Mouse (Mus musculus) natural killer cell, adult 2 months (primary cell): Measurements from ENCODE around the gene Dph1.
A peak's percentile ranks its signal among the peaks of the same experiment; 100 is the strongest.

Source experiments
- DNase-seq, 2 experiments: peaks; one replicate each; pipeline ENCODE4 v3.0.0; 2022; ENCODE audit warnings: low spot score in 2 of 2

Dph1 gene

GRCm38 (mm10) chr11:75190905-75191441 lies at the start of gene Dph1:
Gene Dph1, minus strand, starts transcription at chr11:75191241.
- no peak for DNase-seq

GRCm38 (mm10) chr11:75240158-75240934 lies 49.3 kb upstream of the Dph1 start:
- peak; percentile 14 to 34 for DNase-seq

- DNase-seq: no peak
These were observed 43.7 kb upstream of the Dph1 start for GRCm38 (mm10) chr11:75234745-75235144.

DNA sequence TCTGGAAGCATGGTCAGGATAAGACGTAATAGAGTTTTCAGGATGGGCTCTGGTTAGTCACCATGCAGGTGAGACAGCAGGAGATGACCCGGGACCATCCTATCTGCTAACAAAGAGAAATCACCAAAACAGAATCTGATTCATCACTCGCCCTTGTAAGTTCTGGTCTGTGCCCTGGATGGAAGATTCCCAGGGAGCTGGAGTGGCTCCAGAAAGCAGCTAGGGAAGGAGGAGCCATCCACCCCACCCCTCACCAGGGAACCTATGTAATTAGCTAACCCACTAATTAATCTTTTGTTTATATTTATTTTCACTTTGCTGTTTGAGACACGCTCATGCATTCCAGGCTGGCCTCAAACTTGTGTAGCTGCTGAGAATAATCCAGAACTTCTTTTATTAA lies 41.4 kb upstream of the Dph1 start:
- no peak for DNase-seq

- DNase-seq: peak; percentile 38 to 57
These were observed 40.7 kb upstream of the Dph1 start for GRCm38 (mm10) chr11:75231756-75232155.

DNA sequence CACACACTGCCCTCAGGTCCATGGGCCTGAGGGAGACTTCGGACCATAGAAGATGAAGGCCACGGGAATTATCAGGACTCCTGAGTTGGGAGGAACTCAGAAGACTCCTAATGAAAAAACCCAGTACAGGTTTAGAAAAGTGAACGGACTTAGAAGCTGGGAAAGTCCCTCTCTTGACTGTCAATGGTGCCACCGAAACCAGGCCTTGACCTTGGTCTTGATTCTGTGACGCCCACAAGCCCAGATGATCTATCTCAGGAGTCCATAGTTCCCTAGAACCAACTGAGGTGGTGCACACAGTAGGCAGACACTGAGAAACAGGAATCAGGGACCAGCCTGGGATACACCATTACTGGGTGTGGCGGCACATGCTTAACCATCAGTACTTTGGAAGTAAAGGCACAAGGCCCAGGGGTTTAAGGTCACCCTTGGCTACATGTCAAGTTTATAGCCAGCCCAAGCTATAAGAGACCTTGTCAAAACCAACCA lies 39.3 kb upstream of the Dph1 start:
- no peak for DNase-seq

- no peak for DNase-seq
These were observed 38.2 kb upstream of the Dph1 start for GRCm38 (mm10) chr11:75229289-75229688.

- no peak for DNase-seq
These were observed 36.6 kb upstream of the Dph1 start for GRCm38 (mm10) chr11:75227632-75228031.

DNA sequence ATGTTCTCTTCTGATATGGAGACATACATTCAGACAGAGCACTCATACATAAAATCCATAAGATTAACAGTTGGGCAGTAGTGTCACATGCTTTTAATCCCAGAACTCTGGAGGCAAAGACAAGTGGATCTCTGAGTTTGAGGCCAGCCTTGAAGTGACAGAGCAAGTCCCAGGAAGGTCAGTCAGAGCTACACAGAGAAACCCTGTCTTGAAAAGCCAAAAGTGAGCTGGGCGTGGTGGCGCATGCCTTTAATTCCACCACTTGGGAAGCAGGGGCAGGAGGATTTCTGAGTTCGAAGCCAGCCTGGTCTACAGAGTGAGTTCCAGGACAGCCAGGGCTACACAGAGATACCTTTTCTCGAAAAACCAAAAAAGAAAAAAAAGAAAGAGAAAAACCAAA lies 33.8 kb upstream of the Dph1 start:
- DNase-seq: no peak

DNA sequence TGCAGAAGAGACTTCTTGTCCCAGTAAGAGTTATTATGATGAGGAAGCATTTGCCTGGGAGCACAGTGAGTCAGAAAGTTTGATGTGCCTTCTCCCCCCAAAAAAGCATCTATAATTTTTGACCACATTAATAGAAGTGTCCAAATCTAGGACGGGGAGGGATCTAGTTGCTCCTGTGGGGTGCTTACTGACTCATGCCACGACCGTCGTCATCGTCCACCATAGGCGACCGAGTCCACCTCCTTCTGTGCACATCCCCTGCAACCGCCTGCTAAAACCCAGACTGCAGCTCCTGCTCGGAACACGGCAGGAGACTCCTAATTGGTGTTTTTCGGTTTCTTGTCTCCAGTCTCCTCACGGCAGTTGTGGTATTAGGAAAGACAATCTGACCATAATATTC lies 33.0 kb upstream of the Dph1 start:
- no peak for DNase-seq

DNA sequence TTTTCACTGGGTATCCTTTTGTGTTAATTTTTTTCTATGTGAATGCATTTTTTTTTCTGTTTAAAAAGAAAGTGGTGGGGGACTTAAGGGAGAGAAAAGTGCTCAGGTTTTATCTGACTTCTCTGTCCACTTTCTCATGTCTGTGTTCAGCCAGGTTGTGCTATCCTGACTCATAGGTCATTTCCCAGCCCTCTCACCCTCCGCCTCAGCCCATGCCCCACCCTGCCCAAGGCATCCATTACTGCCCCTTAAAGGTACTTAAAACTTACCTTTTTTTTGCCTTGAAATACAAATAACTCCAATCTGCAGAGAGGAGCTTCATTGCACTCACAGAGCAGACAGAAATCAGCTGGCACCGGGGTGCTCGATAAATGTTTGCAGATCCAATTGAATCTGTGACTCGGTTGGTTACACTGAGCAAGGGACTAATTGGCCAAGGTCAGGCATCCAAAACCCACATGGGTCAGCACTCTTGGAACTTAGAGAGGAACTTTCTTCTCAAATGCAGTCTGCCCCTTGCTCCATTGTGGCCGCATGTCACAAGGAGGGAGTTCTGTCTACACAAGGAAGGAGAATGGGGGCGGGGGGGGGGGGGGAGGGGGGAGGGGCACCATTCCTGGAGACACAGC lies 29.6 kb upstream of the Dph1 start:
- DNase-seq: no peak

- DNase-seq: no peak
These were observed 29.1 kb upstream of the Dph1 start for GRCm38 (mm10) chr11:75220115-75220514.

DNA sequence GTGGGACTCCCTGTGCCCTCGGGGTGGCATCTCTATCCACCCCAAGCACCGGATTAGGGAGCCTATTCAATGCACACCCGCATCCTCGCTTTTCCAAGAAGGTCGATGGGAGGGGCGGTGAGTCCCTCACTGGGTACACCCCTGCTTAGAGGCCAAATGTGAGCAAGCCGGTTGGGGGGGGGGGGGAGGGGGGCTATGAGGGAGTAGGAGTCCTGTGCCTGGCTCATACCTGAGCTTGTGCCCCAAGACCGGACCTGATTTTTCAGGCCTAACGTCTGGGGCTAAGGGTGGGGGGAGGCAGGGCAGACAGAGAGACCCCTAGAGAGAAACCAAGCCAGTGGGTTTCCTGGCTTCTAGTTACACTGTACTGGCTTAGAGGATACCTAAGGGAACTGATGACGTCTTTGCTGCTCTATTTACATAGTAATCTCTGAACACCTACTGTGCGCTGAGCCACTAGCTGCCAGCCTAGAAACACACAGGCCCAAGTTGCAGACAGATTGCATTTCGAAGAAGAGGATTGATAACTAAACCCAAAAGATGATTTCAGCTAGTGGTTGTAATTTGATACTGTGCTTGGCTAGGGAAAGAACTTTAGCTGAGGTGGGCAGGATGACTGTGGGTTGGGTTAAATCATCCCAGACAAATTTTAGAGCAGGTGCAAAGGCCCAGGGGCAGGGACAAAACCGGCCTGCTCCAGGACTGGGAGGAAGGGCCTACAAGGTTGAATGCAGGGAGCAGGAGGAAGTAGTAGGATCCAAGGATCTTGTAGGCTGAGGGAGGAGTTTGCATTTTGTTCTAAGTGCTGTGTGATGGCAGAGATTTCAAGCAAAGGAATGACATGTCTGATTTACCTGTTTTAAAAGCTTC lies 23.3 kb upstream of the Dph1 start:
- no peak for DNase-seq

GRCm38 (mm10) chr11:75213372-75214080 lies 22.5 kb upstream of the Dph1 start:
- DNase-seq: no peak

GRCm38 (mm10) chr11:75212876-75213275 lies 21.8 kb upstream of the Dph1 start:
- DNase-seq: no peak

DNA sequence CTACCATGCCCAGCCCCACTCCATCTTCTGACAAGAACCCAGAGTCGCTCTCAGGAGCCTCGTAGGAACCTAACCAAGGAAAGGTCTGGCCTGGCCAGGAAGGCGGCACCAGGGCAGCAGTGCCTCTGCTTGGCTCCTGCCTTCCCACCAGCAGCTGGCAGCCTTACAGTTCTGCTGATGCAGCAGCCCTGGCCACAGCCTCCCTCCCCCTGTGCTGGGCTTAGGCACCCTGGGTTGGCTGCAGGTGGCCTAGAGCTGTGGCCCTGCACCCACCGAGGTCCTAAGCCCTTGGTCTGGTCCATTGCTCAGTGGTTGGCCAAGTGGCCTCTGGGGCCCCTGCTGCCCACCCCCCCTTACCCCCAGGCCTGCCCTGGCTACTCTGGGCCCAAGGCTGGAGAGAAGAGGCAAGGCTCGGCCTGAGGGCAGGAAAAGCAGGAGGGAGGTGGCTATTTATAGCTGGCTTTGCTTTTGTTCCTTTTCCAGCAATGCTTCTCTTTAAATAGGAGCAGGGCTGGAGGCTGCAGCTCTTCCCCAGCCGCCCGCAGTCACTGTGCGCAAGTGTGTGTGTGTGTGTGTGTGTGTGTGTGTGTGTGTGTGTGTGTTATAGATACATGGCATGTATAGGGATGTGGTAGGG lies 21.1 kb upstream of the Dph1 start:
- DNase-seq: no peak

DNA sequence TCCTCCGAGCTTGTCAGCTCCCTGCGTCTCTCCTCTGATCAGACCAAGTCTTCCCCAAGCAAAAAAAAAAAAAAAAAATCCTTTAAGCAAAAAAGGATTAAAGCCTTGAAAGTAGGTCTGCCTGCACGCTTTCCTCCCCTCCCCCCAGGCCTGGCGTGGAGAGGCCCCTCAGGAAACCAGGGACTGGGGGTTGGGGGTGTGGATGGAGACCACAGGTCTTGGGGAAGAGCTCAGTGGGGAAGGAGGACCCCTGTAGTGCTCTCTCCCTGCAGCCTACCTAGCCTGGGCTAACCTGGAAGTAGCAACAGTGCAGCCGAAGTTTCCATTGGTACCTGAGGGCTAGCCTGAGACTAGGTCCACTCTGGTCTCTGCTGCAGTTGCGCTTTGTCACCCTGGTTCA lies 19.7 kb upstream of the Dph1 start:
- DNase-seq: no peak

DNA sequence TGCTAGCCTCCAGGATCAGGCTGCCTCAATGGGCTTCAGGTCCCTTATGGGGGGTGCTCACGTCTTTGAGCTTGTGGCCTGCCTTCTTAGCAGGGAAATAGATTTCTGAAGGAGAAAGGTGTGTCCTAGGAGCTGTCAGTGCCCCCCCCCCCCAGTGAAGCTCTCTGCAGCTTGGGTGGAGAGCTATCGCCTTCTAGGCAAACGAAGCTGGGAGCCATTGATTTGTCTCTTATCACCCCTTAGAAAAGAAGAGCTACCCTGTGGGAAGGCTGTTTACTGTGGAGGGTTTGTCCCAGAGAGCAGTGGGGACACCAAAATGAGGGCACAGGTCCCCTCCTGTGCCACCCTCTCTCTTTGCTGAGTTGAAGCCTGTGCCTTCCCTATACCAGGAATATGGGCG lies 19.1 kb upstream of the Dph1 start:
- no peak for DNase-seq

DNA sequence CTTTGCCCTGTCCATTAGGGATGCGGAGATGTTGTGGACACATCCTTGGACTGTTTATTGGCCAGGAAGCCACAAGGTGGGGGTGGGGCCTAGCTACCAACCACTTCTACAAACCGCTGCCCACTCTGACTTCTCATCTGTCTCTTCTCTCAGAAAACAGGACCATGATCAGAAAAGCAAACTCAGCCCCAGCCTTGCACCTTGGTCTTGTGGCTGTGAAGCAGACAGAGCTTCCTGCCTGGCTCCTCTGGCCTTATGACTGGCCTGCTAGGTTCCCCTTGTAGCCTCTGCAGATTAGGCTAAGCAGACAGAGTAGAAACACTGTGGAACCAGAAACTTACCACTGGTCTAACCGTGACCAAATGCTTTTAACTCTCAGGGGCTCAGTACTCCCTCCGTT lies 18.3 kb upstream of the Dph1 start:
- DNase-seq: peak; percentile 59 to 78

DNA sequence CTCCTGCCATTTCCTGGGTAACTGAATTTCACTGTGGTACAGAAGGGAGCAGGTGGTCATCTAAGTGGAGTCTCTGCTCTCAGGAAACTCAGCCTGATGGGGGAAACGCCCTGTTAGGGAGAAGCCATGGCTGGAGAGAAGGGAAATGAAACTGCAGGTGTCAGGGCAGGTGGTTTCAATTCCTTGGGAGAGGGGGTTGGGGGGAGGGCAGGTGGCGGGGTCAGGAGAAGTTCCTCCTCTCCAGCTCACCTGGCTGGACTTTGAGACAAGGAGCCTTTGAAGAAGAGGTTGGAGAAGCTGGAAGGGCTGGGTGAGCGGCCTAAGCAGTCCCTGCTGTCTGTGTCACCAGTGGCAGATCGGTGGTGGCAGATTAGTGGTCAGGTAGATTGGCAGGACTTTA lies 15.3 kb upstream of the Dph1 start:
- no peak for DNase-seq

GRCm38 (mm10) chr11:75204472-75204871 lies 13.4 kb upstream of the Dph1 start:
- no peak for DNase-seq
